Mouse (Mus musculus) heart, embryonic 16.5 days (tissue): ENCODE results near the gene Cfap100. TPM values are rescaled to one million over a fixed set of nuclear protein-coding genes. Genes with fewer than 3 reads are reported as not detected.

Source experiments
- ATAC-seq: fragments of 200-750 bp; cut with Nextera tagmentation; replicated peaks from 2 replicates; pipeline ENCODE4 v1.8.0; 2017; ENCODE audit warnings: moderate number of reproducible peaks; ENCODE audit not compliant: insufficient read depth, low FRiP score; ENCODE audit errors: extremely low read depth
- H3K27ac ChIP-seq: fragments of 300-500 bp; sonication (generic); 2 replicates; pipeline ENCODE4 v1.5.1; 2014; ENCODE audit warnings: mild to moderate bottlenecking, low read length, control low read depth, moderate library complexity
- H3K27me3 ChIP-seq: fragments of 300-500 bp; sonication (generic); 2 replicates; pipeline ENCODE4 v1.6.1; 2014; ENCODE audit warnings: low read length, mixed read lengths; ENCODE audit not compliant: control insufficient read depth, insufficient read depth
- H3K36me3 ChIP-seq: fragments of 300-500 bp; sonication (generic); 2 replicates; pipeline ENCODE4 v1.6.1; 2014; ENCODE audit not compliant: control insufficient read depth, insufficient read depth
- H3K4me1 ChIP-seq: fragments of 300-500 bp; sonication (generic); 2 replicates; pipeline ENCODE4 v1.6.1; 2014; ENCODE audit warnings: low read length, mixed read lengths; ENCODE audit not compliant: control insufficient read depth, insufficient read depth
- H3K4me2 ChIP-seq: fragments of 300-500 bp; sonication (generic); 2 replicates; pipeline ENCODE4 v1.6.1; 2014; ENCODE audit warnings: low read depth, mild to moderate bottlenecking, control low read depth, low read length
- H3K4me3 ChIP-seq: fragments of 300-500 bp; sonication (generic); 2 replicates; pipeline ENCODE4 v1.5.1; 2014; ENCODE audit warnings: mild to moderate bottlenecking, control low read depth, low read length
- H3K9ac ChIP-seq: fragments of 300-500 bp; sonication (generic); 2 replicates; pipeline ENCODE4 v1.6.1; 2014; ENCODE audit warnings: low read length, control low read depth
- H3K9me3 ChIP-seq: fragments of 300-500 bp; sonication (generic); replicated peaks from 2 replicates; pipeline ENCODE4 v1.6.1; 2016; ENCODE audit warnings: low read length; ENCODE audit not compliant: control insufficient read depth
- WGBS: fragments of 180-500 bp; shearing (Covaris S2); extraction: QIAGEN DNeasy Blood & Tissue Kit; methylation state at CpG from one replicate; pipeline ENCODE4 v1.1.7; 2014; 5-methylcytosine and 5-hydroxymethylcytosine counted together
- polyA plus RNA-seq: library from polyadenylated mRNA; unstranded; fragments of >200 nt; fragmentation: Nextera tagmentation; extraction: Ambion mirVana; gene quantifications from 2 replicates; pipeline ENCODE4 v1.2.1, GENCODE M21; 2015

Gene Cfap100
- polyA plus RNA-seq, 1 experiment from 2014 or later, result 0.50 TPM

DNA sequence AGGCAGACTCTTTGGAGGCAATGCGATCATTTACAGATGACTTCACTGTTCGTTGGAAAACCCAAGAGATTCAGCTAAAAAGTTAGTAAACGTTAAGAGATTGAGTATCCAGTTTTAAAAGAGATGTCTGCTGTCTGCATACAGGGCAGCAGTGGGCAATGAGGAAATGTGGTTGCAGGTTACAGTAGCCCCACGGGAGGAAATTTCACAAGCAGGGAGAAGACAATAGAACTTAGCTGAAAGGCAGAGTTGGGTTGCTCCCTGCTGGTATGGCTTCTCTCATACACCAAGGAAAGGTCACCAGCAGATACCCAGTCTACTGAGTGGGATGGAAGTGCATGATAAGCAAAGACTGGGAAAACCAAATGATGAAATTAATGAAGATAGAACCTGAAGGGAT is 38.0 kb downstream of the Cfap100 start:
- Histone ChIP-seq H3K4me1 (no peaks in the 10 kb centered on the region), H3K36me3 (peaks cover 43% of the 10 kb centered on the region), H3K4me2 (no peak overlapping the region), H3K27me3 (no peaks in the 10 kb centered on the region), H3K27ac (no peak overlapping the region), H3K9ac (no peak overlapping the region), H3K4me3 (no peak overlapping the region), H3K9me3 (no peaks in the 10 kb centered on the region)
- WGBS, result 81% methylated on average over 4 of the region's 4 CpGs
- ATAC-seq, result no peak

DNA sequence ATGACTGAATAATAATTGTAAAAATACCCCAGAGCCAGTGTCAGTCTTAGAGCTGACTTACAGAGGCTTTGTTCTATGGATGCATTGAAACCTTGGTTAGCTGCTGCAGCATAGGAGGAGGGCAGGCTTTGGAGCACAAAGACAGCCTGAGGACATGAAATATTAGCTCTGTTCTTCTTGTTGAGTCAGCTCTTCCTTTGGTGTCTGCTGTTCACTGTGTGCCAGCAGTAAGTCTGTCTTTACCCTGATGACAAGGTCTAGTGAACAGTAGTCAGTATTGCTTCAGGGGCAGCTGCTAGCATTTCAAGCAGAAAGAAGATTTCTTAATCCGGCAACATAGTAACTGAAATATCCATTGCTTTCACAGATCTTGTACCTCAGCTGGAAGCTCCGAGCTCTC is 47.1 kb downstream of the Cfap100 start:
- ATAC-seq, result no peak
- 90% methylated on average over 2 of the region's 2 CpGs for WGBS
- no peaks in the 10 kb centered on the region for H3K27me3 ChIP-seq

DNA sequence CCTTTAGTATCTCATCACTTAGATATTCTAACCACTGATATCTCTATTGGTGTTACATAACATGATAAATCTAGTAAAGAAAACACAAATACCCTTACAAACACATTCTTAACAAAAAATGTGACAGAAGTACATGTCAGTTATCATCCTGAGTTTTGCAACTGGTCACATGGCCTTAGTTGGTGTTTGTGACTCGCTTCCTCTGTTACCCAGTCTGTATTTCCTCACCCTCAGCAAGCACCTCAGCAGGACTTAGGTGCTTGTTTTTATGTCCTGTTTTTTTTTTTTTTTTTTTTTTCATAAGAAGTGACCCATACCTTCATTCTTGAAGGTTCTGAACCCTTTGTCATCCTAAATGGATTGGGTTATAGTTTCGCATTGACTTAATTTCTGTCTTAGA is 50.9 kb downstream of the Cfap100 start:
- Histone ChIP-seq H3K27ac (no peak overlapping the region), H3K4me3 (no peak overlapping the region), H3K4me1 (peaks cover 6% of the 10 kb centered on the region; the same call in 1 of the 2 replicates), H3K36me3 (peaks cover 68% of the 10 kb centered on the region), H3K27me3 (no peaks in the 10 kb centered on the region), H3K4me2 (no peak overlapping the region), H3K9me3 (no peaks in the 10 kb centered on the region), H3K9ac (no peak overlapping the region)
- 95% methylated on average over 2 of the region's 2 CpGs for WGBS
- no peak for ATAC-seq

More for the DNA sequence above, 47.1 kb downstream of the Cfap100 start:
- Histone ChIP-seq H3K4me3 (no peak overlapping the region), H3K9ac (no peak overlapping the region), H3K27ac (no peak overlapping the region), H3K4me2 (no peak overlapping the region), H3K36me3 (peaks cover 67% of the 10 kb centered on the region), H3K9me3 (no peaks in the 10 kb centered on the region), H3K4me1 (no peaks in the 10 kb centered on the region)

DNA sequence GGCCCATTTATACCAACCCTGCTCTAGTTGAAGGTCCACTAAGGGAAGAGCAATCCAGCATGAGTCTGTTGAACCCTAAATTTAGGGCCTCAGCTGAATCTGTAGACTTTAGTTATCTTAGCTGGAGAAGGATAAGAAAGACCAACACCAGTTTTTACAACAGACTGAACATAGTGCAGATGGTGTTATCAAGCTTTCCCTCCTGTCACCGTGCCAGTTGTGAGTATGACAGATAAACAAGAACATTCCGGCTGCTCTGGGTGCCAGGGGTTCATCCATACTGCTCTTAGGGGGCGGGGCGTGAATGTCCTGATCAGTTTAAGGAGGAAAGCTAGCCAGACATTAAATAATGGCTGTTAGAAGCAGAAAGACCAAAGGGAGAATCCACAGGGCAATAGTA is 54.0 kb downstream of the Cfap100 start:
- H3K4me3 ChIP-seq, result no peak overlapping the region
- no peak overlapping the region for H3K4me2 ChIP-seq
- H3K27ac ChIP-seq, result no peak overlapping the region
- no peaks in the 10 kb centered on the region for H3K9me3 ChIP-seq
- H3K36me3 ChIP-seq, result peaks cover 46% of the 10 kb centered on the region
- peaks cover 24% of the 10 kb centered on the region for H3K4me1 ChIP-seq
- WGBS, result 51% methylated on average over 4 of the region's 4 CpGs
- no peaks in the 10 kb centered on the region for H3K27me3 ChIP-seq
- no peak for ATAC-seq
- H3K9ac ChIP-seq, result no peak overlapping the region

DNA sequence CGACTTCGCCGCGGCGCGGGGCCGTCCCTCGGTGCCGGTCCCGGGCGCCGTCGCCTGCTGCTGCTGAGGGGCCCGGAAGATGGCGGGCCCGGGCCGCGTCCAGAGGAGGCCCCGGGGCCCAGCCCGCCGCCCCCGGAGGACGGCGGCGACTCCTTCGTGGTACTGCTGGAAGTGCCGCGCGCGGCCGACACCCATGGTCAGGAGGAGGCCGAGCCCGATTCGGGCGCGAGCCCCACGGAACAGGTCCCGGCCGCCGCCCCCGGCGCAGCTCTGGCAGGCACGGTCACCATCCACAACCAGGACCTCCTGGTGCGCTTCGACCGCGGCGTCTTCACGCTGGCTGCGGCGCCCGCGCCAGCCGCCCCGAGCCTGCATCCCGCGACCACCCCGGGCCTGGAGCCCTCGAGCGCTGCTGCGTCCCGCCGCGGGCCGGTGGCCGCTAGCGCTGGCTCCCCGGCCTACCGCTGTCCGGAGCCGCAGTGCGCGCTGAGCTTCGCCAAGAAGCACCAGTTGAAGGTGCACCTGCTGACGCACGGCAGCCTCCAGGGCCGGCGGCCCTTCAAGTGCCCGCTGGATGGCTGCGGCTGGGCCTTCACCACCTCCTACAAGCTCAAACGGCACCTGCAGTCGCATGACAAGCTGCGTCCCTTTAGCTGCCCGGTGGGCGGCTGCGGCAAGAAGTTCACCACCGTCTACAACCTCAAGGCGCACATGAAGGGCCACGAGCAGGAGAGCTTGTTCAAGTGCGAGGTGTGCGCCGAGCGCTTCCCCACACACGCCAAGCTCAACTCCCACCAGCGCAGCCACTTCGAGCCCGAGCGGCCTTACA is 58.7 kb downstream of the Cfap100 start:
- Histone ChIP-seq H3K4me1 (peaks cover 27% of the 10 kb centered on the region), H3K4me2 (peak overlapping the region; percentile 89), H3K4me3 (peak overlapping the region; percentile 74), H3K27me3 (no peaks in the 10 kb centered on the region), H3K9ac (peak overlapping the region; percentile 88), H3K9me3 (no peaks in the 10 kb centered on the region), H3K36me3 (peaks cover 18% of the 10 kb centered on the region), H3K27ac (peak overlapping the region; percentile 79)
- WGBS, result under 1% methylated on average over 91 of the region's 98 CpGs
- peak; percentile 74 for ATAC-seq

DNA sequence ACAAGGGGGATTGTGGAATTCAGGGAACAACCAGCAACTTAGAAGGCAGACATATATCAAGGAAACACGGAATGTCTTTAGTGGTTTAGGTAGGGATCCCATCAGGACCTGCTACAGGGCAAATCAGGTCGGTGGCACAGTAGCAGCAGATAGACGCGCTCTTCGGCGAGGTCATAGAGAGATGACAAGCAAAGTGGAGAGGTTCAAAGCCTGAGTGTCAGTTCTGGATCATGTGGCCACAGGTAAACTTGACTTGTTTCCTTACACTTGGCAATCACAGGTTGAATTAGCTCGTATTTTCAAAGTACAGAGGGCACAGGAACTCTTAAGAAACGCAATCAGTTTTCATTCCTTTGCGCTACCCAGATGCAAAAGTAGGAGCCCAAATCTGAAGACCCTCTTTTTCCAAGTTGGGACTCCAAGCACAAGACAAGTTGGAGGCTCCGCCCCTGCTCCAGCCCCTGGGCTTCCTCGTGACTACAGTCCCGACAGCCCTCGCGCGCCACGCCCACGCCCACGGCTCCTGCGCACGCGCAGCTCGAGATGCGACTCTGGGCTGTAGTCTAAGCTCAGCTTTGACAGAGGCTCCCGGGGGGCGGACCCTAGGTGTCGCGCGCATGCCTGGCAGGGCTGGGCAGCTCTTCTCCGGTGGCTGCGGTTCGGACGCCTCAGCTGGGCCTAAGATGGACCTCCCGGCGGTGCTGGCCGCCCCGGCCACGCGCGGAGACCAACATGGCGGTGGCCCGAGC is 59.4 kb downstream of the Cfap100 start, which contains the start of gene Zxdc:
Zxdc (plus strand) TSS at position 517 of the 749 bp plus-strand sequence.
- H3K9ac ChIP-seq, result peak within 1 kb of the TSS; percentile 88
- H3K9me3 ChIP-seq, result no peaks in the 10 kb centered on the region
- peaks cover 11% of the 10 kb centered on the region for H3K36me3 ChIP-seq
- peaks cover 22% of the 10 kb centered on the region for H3K4me1 ChIP-seq
- ATAC-seq, result peak; percentile 99
- WGBS, result 5% methylated on average over 41 of the region's 41 CpGs
- H3K4me3 ChIP-seq, result peak within 1 kb of the TSS; percentile 74
- H3K27me3 ChIP-seq, result no peaks in the 10 kb centered on the region
- peak within 1 kb of the TSS; percentile 79 for H3K27ac ChIP-seq
- H3K4me2 ChIP-seq, result peak within 1 kb of the TSS; percentile 89

DNA sequence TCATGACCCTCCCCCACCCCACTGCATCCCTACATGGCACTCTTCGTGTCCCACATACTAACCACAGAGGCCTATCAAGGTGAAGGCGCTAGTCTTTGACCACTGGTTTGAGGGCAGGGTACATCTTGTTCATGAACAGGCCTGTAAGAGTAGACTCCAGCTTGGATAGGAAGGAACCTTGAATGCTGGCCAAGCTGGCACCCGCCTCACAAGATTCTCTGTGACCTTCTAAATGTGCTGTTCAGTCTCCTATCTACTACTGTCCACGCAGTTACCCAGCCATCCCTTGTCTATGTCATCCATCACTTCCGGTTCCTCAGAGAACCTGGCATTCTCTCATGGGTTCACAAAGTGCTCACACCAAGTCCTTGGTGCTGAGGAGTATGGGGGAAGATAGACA is 65.3 kb downstream of the Cfap100 start:
- Histone ChIP-seq H3K4me2 (no peak overlapping the region), H3K9ac (no peak overlapping the region), H3K4me1 (peaks cover 12% of the 10 kb centered on the region), H3K36me3 (no peaks in the 10 kb centered on the region), H3K27ac (no peak overlapping the region), H3K4me3 (no peak overlapping the region), H3K9me3 (no peaks in the 10 kb centered on the region), H3K27me3 (no peaks in the 10 kb centered on the region)
- ATAC-seq, result no peak
- WGBS, result 77% methylated on average over 5 of the region's 5 CpGs

DNA sequence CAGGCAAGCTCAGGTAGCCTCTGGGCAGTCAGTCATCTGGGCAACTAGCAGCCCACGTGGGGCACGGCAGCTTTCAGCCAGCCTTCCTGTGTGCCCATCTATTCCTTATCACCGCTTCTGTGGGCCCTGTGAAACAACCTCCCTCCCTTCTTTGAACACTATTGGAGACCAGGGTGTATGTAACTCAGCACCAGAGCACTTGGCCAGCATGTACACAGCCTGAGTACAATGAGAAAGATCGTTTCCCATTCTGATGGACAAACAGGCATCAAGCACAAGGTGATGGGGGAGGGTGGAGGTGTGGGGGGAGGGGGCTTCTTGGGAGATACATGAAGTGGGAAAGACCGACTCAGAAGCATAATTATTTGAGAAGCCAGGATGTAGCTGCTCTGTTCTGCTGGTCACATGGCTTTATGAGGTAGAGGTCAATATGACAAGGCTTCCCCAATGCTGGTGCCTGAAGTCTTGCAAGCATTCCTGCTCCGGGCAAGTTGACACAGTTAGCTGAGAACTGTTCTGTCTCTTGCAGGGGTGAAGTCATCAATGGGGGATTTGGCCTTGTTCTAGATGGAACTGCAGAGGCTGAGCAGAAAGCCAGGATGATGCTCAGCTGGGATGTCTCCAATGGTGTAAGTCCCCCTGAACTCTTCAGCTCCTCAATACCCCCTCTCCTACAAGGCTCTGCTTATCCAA is 67.5 kb downstream of the Cfap100 start:
- no peak overlapping the region for H3K27ac ChIP-seq
- WGBS, result 74% methylated on average over 6 of the region's 6 CpGs
- no peak for ATAC-seq
- H3K4me1 ChIP-seq, result peaks cover 16% of the 10 kb centered on the region
- no peaks in the 10 kb centered on the region for H3K9me3 ChIP-seq
- no peak overlapping the region for H3K4me3 ChIP-seq
- no peak overlapping the region for H3K9ac ChIP-seq
- H3K36me3 ChIP-seq, result no peaks in the 10 kb centered on the region
- no peaks in the 10 kb centered on the region for H3K27me3 ChIP-seq
- no peak overlapping the region for H3K4me2 ChIP-seq
